11 mouse cellular contexts compared by ENCODE assay signal in genomic region chr11:61882183-61882582, GRCm38 (mm10). TPM values are rescaled to one million over a fixed set of nuclear protein-coding genes. Genes with fewer than 3 reads are reported as not detected.
DNase-seq lines count a peak whose midpoint lies in the region; ATAC-seq and TF ChIP-seq lines count a peak whose summit lies in the region.
"Had no signal": no experiment of that assay in that cellular context is flagged by ENCODE, and none has a peak within 500 bp of the region (broad histone marks: within the 10 kb centered on the region; RNA-seq: fewer than 3 reads in every experiment).

No protein-coding gene starts in this region.

- H3K79me2 ChIP-seq in liver, adult 2 months (ENCODE audit: control insufficient read depth, insufficient read depth, low read length), result no peaks in the 10 kb centered on the region

- H3K9ac ChIP-seq in liver, adult 2 months (ENCODE audit: low read depth, low read length), result no peak overlapping the region
- H3K9ac ChIP-seq in liver, embryonic 11.5 days (ENCODE audit: low read depth, low read length), result no peak overlapping the region

- H3K4me2 ChIP-seq in liver, embryonic 11.5 days, result no peak overlapping the region

- H3K27me3 ChIP-seq in cerebellum, adult 2 months (ENCODE audit: control insufficient read depth, insufficient read depth, low read length), result no peaks in the 10 kb centered on the region
- H3K27me3 ChIP-seq in liver, adult 2 months (ENCODE audit: control insufficient read depth, insufficient read depth, low read length), result no peaks in the 10 kb centered on the region
- H3K27me3 ChIP-seq in liver, embryonic 11.5 days (replicated peaks; ENCODE audit: control insufficient read depth, insufficient read depth, low read length), result no peaks in the 10 kb centered on the region

- ATAC-seq in liver, embryonic 11.5 days (replicated peaks; ENCODE audit: low FRiP score), result no peak

- H3K27ac ChIP-seq in cerebellum, adult 2 months (ENCODE audit: insufficient read depth, low read length), result no peak overlapping the region
- H3K27ac ChIP-seq in liver, adult 2 months (replicated peaks; ENCODE audit: insufficient read depth, low read depth, low read length), result no peak overlapping the region
- H3K27ac ChIP-seq in liver, embryonic 11.5 days (ENCODE audit: low read depth, low read length), result no peak overlapping the region
- H3K27ac ChIP-seq: heart, embryonic 10.5 days had no signal

- H3K4me3 ChIP-seq in cerebellum, adult 2 months (replicated peaks; ENCODE audit: insufficient read depth, low read depth, low read length), result no peak overlapping the region
- H3K4me3 ChIP-seq in liver, adult 2 months (ENCODE audit: insufficient read depth, low read depth, low read length), result no peak overlapping the region
- no peak overlapping the region for H3K4me3 ChIP-seq in liver, embryonic 11.5 days (ENCODE audit: low read depth, low read length)
- H3K4me3 ChIP-seq: heart, embryonic 10.5 days; myocyte had no signal

- 73% methylated on average over 5 of the region's 5 CpGs for WGBS in cerebellum, adult 2 months
- WGBS in liver, adult 2 months, result 83% methylated on average over 5 of the region's 5 CpGs
- WGBS in liver, embryonic 11.5 days, result 87% methylated on average over 5 of the region's 5 CpGs

- TF ChIP-seq POLR2A in cerebellum, adult 2 months (IDR thresholded peaks at IDR 0.05; ENCODE audit: borderline replicate concordance, insufficient read depth, low read length), result no peak
- no peak for TF ChIP-seq POLR2A in liver, adult 2 months (IDR thresholded peaks at IDR 0.05; ENCODE audit: extremely low read depth, insufficient read depth, low read length)

- 0 out of 2 replicates have a peak, but pooled peaks have one; percentile 13 for TF ChIP-seq CTCF in cerebellum, adult 2 months (IDR thresholded peaks at IDR 0.05; ENCODE audit: borderline replicate concordance, insufficient read depth, low read depth, low read length)
- TF ChIP-seq CTCF in liver, adult 2 months (IDR thresholded peaks at IDR 0.05; ENCODE audit: low read depth, low read length), result no peak

- H3K4me1 ChIP-seq in cerebellum, adult 2 months (ENCODE audit: control insufficient read depth, insufficient read depth, low read length), result peaks cover 2% of the 10 kb centered on the region; the same call in 1 of the 2 replicates
- no peaks in the 10 kb centered on the region for H3K4me1 ChIP-seq in liver, adult 2 months (ENCODE audit: control insufficient read depth, insufficient read depth, low read length)
- H3K4me1 ChIP-seq in liver, embryonic 11.5 days (replicated peaks; ENCODE audit: control insufficient read depth, insufficient read depth, low read length), result no peaks in the 10 kb centered on the region
- H3K4me1 ChIP-seq: heart, embryonic 10.5 days had no signal

- H3K36me3 ChIP-seq in liver, adult 2 months (ENCODE audit: control insufficient read depth, insufficient read depth, low read length), result peaks cover 34% of the 10 kb centered on the region
- H3K36me3 ChIP-seq in liver, embryonic 11.5 days (ENCODE audit: control insufficient read depth, insufficient read depth, low read length), result peaks cover 12% of the 10 kb centered on the region

- no peaks in the 10 kb centered on the region for H3K9me3 ChIP-seq in liver, embryonic 11.5 days (ENCODE audit: control insufficient read depth, low read length)
- H3K9me3 ChIP-seq: heart, embryonic 10.5 days had no signal

- DNase-seq in cerebellum, adult 2 months, result no peak
- no peak for DNase-seq in cerebellum, adult 9-11 months
- peak; percentile 49 for DNase-seq in liver, adult 2 months (ENCODE audit: extremely low read depth, low read depth, low spot score)
- no peak for DNase-seq in liver, embryonic 11.5 days (ENCODE audit: low spot score)
- peak; percentile 75 for DNase-seq in brain, adult 2 months (ENCODE audit: low read depth, low spot score)
- DNase-seq in lung, postnatal 36 days, result peak; percentile 61
- DNase-seq in urinary bladder, postnatal 10 days (ENCODE audit: low spot score), result no peak
- no peak for DNase-seq in layer of hippocampus, postnatal 36 days
- DNase-seq: B cell, adult 2 months had no signal

RNA-seq across cellular contexts. Expression of gene Ulk2, which starts 27.3 kb away (rescaled TPM):
- polyA plus RNA-seq in cerebellum, adult 2 months (2012; rRNA removed), result 45.4 and 47.5 TPM in 2 replicates
- 38.4 and 38.8 TPM in 2 replicates for total RNA-seq in liver, adult 2 months (2014; rRNA removed)
- polyA plus RNA-seq in liver, adult 2 months (2012; rRNA removed), result 40.4 and 52.4 TPM in 2 replicates
- polyA plus RNA-seq in liver, embryonic 11.5 days (2014; fragmentation: Nextera tagmentation; extraction: Ambion mirVana), result 6.9 and 8.4 TPM in 2 replicates
- 10 to 100 TPM; 75.4 to 76.4 TPM for total RNA-seq in layer of hippocampus, postnatal 36 days (2021)

RNA-seq across cellular contexts. Expression of gene Akap10, which starts 47.9 kb away (rescaled TPM):
- 17.1 and 18.1 TPM in 2 replicates for polyA plus RNA-seq in cerebellum, adult 2 months (2012; rRNA removed)
- total RNA-seq in liver, adult 2 months (2014; rRNA removed), result 8.7 and 10.2 TPM in 2 replicates
- polyA plus RNA-seq in liver, adult 2 months (2012; rRNA removed), result 3.8 and 4.6 TPM in 2 replicates
- polyA plus RNA-seq in liver, embryonic 11.5 days (2014; fragmentation: Nextera tagmentation; extraction: Ambion mirVana), result 17.9 and 19.4 TPM in 2 replicates
- total RNA-seq in layer of hippocampus, postnatal 36 days (2021), result 10 to 100 TPM; 38.0 to 42.0 TPM

Comparison
In these comparisons a context has a peak if more than half of its experiments do, and no peak if none do; other contexts are left out.
1. DNase-seq: peak in liver, adult 2 months (single experiment), brain, adult 2 months (single experiment) and lung, postnatal 36 days (single experiment); none in cerebellum, adult 2 months (0 of 2), cerebellum, adult 9-11 months (single experiment), liver, embryonic 11.5 days (single experiment), urinary bladder, postnatal 10 days (single experiment) and layer of hippocampus, postnatal 36 days (0 of 2).